Comparison of ENCODE assay signal across 8 mouse cellular contexts in the genomic region with DNA sequence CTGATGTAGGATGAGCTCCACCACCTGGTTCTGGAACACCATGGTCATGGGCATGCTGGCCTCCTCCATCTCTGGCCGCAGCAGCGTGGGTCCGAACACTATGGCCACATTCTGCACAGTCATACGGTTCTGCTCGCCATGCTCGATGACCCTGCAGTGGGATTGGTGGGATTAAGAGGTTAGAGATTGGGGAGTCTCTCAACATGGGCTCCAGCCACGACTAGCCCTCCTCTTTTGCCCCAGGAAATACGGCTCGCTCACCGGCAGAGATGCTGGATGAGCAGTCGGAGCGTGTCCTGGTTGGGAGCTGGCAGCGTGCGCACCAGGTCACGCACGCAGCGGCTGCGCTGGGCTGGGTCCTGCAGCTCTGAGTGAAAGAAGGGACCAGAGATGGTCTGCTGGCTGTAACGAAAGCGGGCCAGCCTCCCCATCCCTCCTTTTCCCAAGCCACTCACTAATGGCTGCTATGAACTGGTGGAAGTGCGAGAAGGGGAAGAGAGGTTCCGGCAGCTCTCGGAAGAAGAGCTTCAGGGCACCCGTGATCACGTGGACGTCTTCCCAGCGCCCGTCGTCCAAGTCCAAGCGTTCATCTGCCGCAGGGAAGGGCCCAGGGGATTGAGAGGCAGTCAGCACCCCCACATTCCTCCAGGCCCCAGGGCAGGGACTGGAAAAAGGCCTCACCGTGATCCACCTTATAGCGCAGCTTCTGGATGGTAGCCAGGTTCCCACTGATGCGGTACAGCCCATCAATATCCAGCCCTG. TPM values are rescaled to one million over a fixed set of nuclear protein-coding genes. Genes with fewer than 3 reads are reported as not detected.
DNase-seq lines count a peak whose midpoint lies in the region; ATAC-seq lines count a peak whose summit lies in the region.

No protein-coding gene starts in this region.

- peak overlapping the region; percentile 61 for H3K4me2 ChIP-seq in heart, embryonic 16.5 days (ENCODE audit: low read depth, low read length)
- peak overlapping the region; percentile 54 for H3K4me2 ChIP-seq in forebrain, embryonic 15.5 days (replicated peaks)
- peak overlapping the region; percentile 55 for H3K4me2 ChIP-seq in midbrain, embryonic 14.5 days (ENCODE audit: low read length)

- H3K4me1 ChIP-seq in heart, embryonic 16.5 days (ENCODE audit: control insufficient read depth, insufficient read depth, low read length): peaks cover 6% of the 10 kb centered on the region; the same call in 1 of the 2 replicates
- peaks cover 15% of the 10 kb centered on the region for H3K4me1 ChIP-seq in forebrain, embryonic 15.5 days
- 0 out of 2 replicates have a peak, but pooled peaks cover 3% of the 10 kb centered on the region for H3K4me1 ChIP-seq in midbrain, embryonic 14.5 days (ENCODE audit: control insufficient read depth, insufficient read depth, low read length)

- H3K27me3 ChIP-seq in heart, embryonic 16.5 days (ENCODE audit: control insufficient read depth, insufficient read depth, low read length): peaks cover 9% of the 10 kb centered on the region; the same call in 1 of the 2 replicates
- peaks cover 16% of the 10 kb centered on the region for H3K27me3 ChIP-seq in forebrain, embryonic 15.5 days
- H3K27me3 ChIP-seq in midbrain, embryonic 14.5 days (ENCODE audit: control insufficient read depth, insufficient read depth, low read length): peaks cover 23% of the 10 kb centered on the region

- H3K4me3 ChIP-seq in heart, embryonic 16.5 days (ENCODE audit: low read length): peak overlapping the region; percentile 39
- H3K4me3 ChIP-seq in forebrain, embryonic 15.5 days: peak overlapping the region; percentile 33
- H3K4me3 ChIP-seq in midbrain, embryonic 14.5 days (replicated peaks; ENCODE audit: low read depth, low read length): peak overlapping the region; percentile 25

- intact Hi-C loops in heart, postnatal 10 days (cut with DNase I): loop anchor here (2.0 kb wide), 2 partner anchors 70 to 224 kb away; no protein-coding TSS in a partner anchor

- no peak overlapping the region for H3K9ac ChIP-seq in heart, embryonic 16.5 days (ENCODE audit: low read length)
- peak overlapping the region; percentile 26; the same call in 1 of the 2 replicates for H3K9ac ChIP-seq in forebrain, embryonic 15.5 days (replicated peaks)
- H3K9ac ChIP-seq in midbrain, embryonic 14.5 days (replicated peaks; ENCODE audit: low read length): peak overlapping the region; percentile 21; the same call in 1 of the 2 replicates

- no peaks in the 10 kb centered on the region for H3K36me3 ChIP-seq in heart, embryonic 16.5 days (ENCODE audit: control insufficient read depth, insufficient read depth)
- no peaks in the 10 kb centered on the region for H3K36me3 ChIP-seq in forebrain, embryonic 15.5 days
- H3K36me3 ChIP-seq in midbrain, embryonic 14.5 days (ENCODE audit: control insufficient read depth, insufficient read depth, low read length): no peaks in the 10 kb centered on the region

- H3K9me3 ChIP-seq in heart, embryonic 16.5 days (replicated peaks; ENCODE audit: control insufficient read depth, low read length): no peaks in the 10 kb centered on the region
- no peaks in the 10 kb centered on the region for H3K9me3 ChIP-seq in forebrain, embryonic 15.5 days
- H3K9me3 ChIP-seq in midbrain, embryonic 14.5 days (ENCODE audit: control insufficient read depth, low read length): no peaks in the 10 kb centered on the region

- no peak for ATAC-seq in heart, embryonic 16.5 days (replicated peaks; ENCODE audit: extremely low read depth, insufficient read depth, low FRiP score)
- peak; percentile 15; the same call in 1 of the 2 replicates for ATAC-seq in cerebellum, adult (ENCODE audit: insufficient number of reproducible peaks, low FRiP score, low TSS enrichment)
- peak; percentile 19 for ATAC-seq in forebrain, embryonic 15.5 days (replicated peaks)
- ATAC-seq in midbrain, embryonic 14.5 days (ENCODE audit: low FRiP score, low TSS enrichment): 0 out of 2 replicates have a peak, but pooled peaks have one; percentile 46
- ATAC-seq in activated CD4-positive, CD25-positive, alpha-beta regulatory T cell, adult 4 months: no peak

- 31% methylated on average over 34 of the region's 34 CpGs for WGBS in heart, embryonic 16.5 days
- WGBS in forebrain, embryonic 15.5 days: 32% methylated on average over 34 of the region's 34 CpGs
- 20% methylated on average over 34 of the region's 34 CpGs for WGBS in midbrain, embryonic 14.5 days

- DNase-seq in heart, postnatal 10 days: no peak
- peak; percentile 53 for DNase-seq in midbrain, embryonic 14.5 days
- no peak for DNase-seq in right cerebral cortex, postnatal 14 days
- no peak for DNase-seq in right cerebral cortex, postnatal 10 days (ENCODE audit: low spot score in 2 of 2)

- H3K27ac ChIP-seq in heart, embryonic 16.5 days (ENCODE audit: low read length): no peak overlapping the region
- H3K27ac ChIP-seq in forebrain, embryonic 15.5 days (replicated peaks): no peak overlapping the region
- H3K27ac ChIP-seq in midbrain, embryonic 14.5 days (replicated peaks; ENCODE audit: low read depth, low read length): 0 out of 2 replicates have a peak overlapping the region, but pooled peaks have one; percentile 6

RNA-seq across cellular contexts. Expression of a gene that starts 30.4 kb away (rescaled TPM):
- 7.5 and 8.5 TPM in 2 replicates for polyA plus RNA-seq in heart, embryonic 16.5 days (2015; fragmentation: Nextera tagmentation; extraction: Ambion mirVana)
- 10 to 100 TPM; 28.6 to 34.3 TPM for total RNA-seq in heart, postnatal 10 days (2021)
- polyA plus RNA-seq in forebrain, embryonic 15.5 days (2015; fragmentation: Nextera tagmentation; extraction: Ambion mirVana): 2.5 and 3.0 TPM in 2 replicates
- polyA plus RNA-seq in midbrain, embryonic 14.5 days (2014; fragmentation: Nextera tagmentation; extraction: Ambion mirVana): 2.1 and 4.0 TPM in 2 replicates
- polyA plus RNA-seq in activated CD4-positive, CD25-positive, alpha-beta regulatory T cell, adult 4 months (2017; shearing (Covaris generic)): 10 to 100 TPM; 25.5 to 33.2 TPM

Comparison
In these comparisons a context has a peak if more than half of its experiments do, and no peak if none do; other contexts are left out.
1. ATAC-seq: peak in cerebellum, adult (single experiment), forebrain, embryonic 15.5 days (single experiment) and midbrain, embryonic 14.5 days (single experiment); none in heart, embryonic 16.5 days (single experiment) and activated CD4-positive, CD25-positive, alpha-beta regulatory T cell, adult 4 months (single experiment).
2. Peak in every context shown above with its lines, with median percentiles within 50 percentile points of each other: H3K4me2 ChIP-seq and H3K4me3 ChIP-seq.